ENCODE assay signal across 10 mouse cellular contexts in genomic region chr7:44375207-44375606, GRCm38 (mm10). TPM values are rescaled to one million over a fixed set of nuclear protein-coding genes. Genes with fewer than 3 reads are reported as not detected.
DNase-seq lines count a peak whose midpoint lies in the region; ATAC-seq lines count a peak whose summit lies in the region.
"Had no signal": no experiment of that assay in that cellular context is flagged by ENCODE, and none has a peak within 500 bp of the region (broad histone marks: within the 10 kb centered on the region; RNA-seq: fewer than 3 reads in every experiment).

No protein-coding gene starts in this region.

- no peak overlapping the region for H3K4me3 ChIP-seq in heart, embryonic 15.5 days
- H3K4me3 ChIP-seq in hindbrain, embryonic 15.5 days, result peak overlapping the region; percentile 52
- H3K4me3 ChIP-seq in midbrain, embryonic 16.5 days (ENCODE audit: low read depth, low read length), result peak overlapping the region; percentile 56; the same call in 1 of the 2 replicates

- peaks cover 23% of the 10 kb centered on the region for H3K4me1 ChIP-seq in heart, embryonic 15.5 days (replicated peaks)
- peaks cover 14% of the 10 kb centered on the region for H3K4me1 ChIP-seq in hindbrain, embryonic 15.5 days (replicated peaks)
- peaks cover 13% of the 10 kb centered on the region for H3K4me1 ChIP-seq in midbrain, embryonic 16.5 days (ENCODE audit: control insufficient read depth, insufficient read depth, low read length)

- H3K36me3 ChIP-seq in heart, embryonic 15.5 days, result no peaks in the 10 kb centered on the region
- no peaks in the 10 kb centered on the region for H3K36me3 ChIP-seq in hindbrain, embryonic 15.5 days
- H3K36me3 ChIP-seq in midbrain, embryonic 16.5 days (ENCODE audit: control insufficient read depth, insufficient read depth, low read length), result no peaks in the 10 kb centered on the region

- H3K27ac ChIP-seq in heart, embryonic 15.5 days, result no peak overlapping the region
- H3K27ac ChIP-seq in hindbrain, embryonic 15.5 days (replicated peaks), result peak overlapping the region; percentile 79
- peak overlapping the region; percentile 80 for H3K27ac ChIP-seq in midbrain, embryonic 16.5 days (ENCODE audit: low read length)

- peak overlapping the region; percentile 89 for H3K4me2 ChIP-seq in heart, embryonic 15.5 days
- peak overlapping the region; percentile 82 for H3K4me2 ChIP-seq in hindbrain, embryonic 15.5 days
- peak overlapping the region; percentile 74 for H3K4me2 ChIP-seq in midbrain, embryonic 16.5 days (ENCODE audit: low read length)

- H3K9ac ChIP-seq in heart, embryonic 15.5 days, result no peak overlapping the region
- H3K9ac ChIP-seq in hindbrain, embryonic 15.5 days, result peak overlapping the region; percentile 53; the same call in 1 of the 2 replicates
- H3K9ac ChIP-seq in midbrain, embryonic 16.5 days (ENCODE audit: low read depth, low read length), result peak overlapping the region; percentile 72

- no peak for DNase-seq in heart, adult 18-20 months
- peak; percentile 72 for DNase-seq in embryo, embryonic 10 days (ENCODE audit: low spot score)
- no peak for DNase-seq in layer of hippocampus, adult 11-12 months (ENCODE audit: low spot score)
- DNase-seq in thymus, postnatal 36 days, result no peak
- DNase-seq in spleen, postnatal 4 days (ENCODE audit: low spot score in 2 of 2), result no peak

- no peak for ATAC-seq in heart, embryonic 15.5 days (replicated peaks; ENCODE audit: insufficient number of reproducible peaks, insufficient read depth, low FRiP score, low read depth)
- ATAC-seq in hindbrain, embryonic 15.5 days (ENCODE audit: low FRiP score, low read depth), result no peak
- ATAC-seq in midbrain, embryonic 16.5 days, result no peak

- 14% methylated on average over 10 of the region's 10 CpGs for WGBS in heart, embryonic 15.5 days
- 5% methylated on average over 10 of the region's 10 CpGs for WGBS in hindbrain, embryonic 15.5 days
- WGBS in midbrain, embryonic 16.5 days, result 4% methylated on average over 10 of the region's 10 CpGs

- H3K27me3 ChIP-seq in heart, embryonic 15.5 days, result no peaks in the 10 kb centered on the region
- H3K27me3 ChIP-seq in hindbrain, embryonic 15.5 days, result no peaks in the 10 kb centered on the region
- H3K27me3 ChIP-seq in midbrain, embryonic 16.5 days (ENCODE audit: control insufficient read depth, insufficient read depth, low read depth, low read length), result no peaks in the 10 kb centered on the region

- no peaks in the 10 kb centered on the region for H3K9me3 ChIP-seq in heart, embryonic 15.5 days (replicated peaks)
- H3K9me3 ChIP-seq in hindbrain, embryonic 15.5 days, result no peaks in the 10 kb centered on the region
- no peaks in the 10 kb centered on the region for H3K9me3 ChIP-seq in midbrain, embryonic 16.5 days (replicated peaks; ENCODE audit: control insufficient read depth, low read length, poor library complexity, severe bottlenecking)

RNA-seq across cellular contexts. Expression of gene Syt3, which starts 8.7 kb away (rescaled TPM):
- polyA plus RNA-seq in heart, embryonic 15.5 days (2015; fragmentation: Nextera tagmentation; extraction: Ambion mirVana), result 0.71 and 0.82 TPM in 2 replicates
- 1 to 10 TPM; 2.3 to 2.9 TPM for total RNA-seq in heart, adult 18-20 months (2021)
- polyA plus RNA-seq in hindbrain, embryonic 15.5 days (2015; fragmentation: Nextera tagmentation; extraction: Ambion mirVana), result 58.9 and 68.8 TPM in 2 replicates
- polyA plus RNA-seq in midbrain, embryonic 16.5 days (2015; fragmentation: Nextera tagmentation; extraction: Ambion mirVana), result 57.4 and 73.2 TPM in 2 replicates
- polyA plus RNA-seq: C2C12; liver, embryonic 16.5 days had no signal

RNA-seq across cellular contexts. Expression of gene 1700008O03Rik, which starts 10.4 kb away (rescaled TPM):
- 0.13 and 0.47 TPM in 2 replicates for polyA plus RNA-seq in heart, embryonic 15.5 days (2015; fragmentation: Nextera tagmentation; extraction: Ambion mirVana)
- under 1 TPM; 0.30 to 0.31 TPM for total RNA-seq in heart, adult 18-20 months (2021)
- 2.8 and 2.9 TPM in 2 replicates for polyA plus RNA-seq in hindbrain, embryonic 15.5 days (2015; fragmentation: Nextera tagmentation; extraction: Ambion mirVana)
- polyA plus RNA-seq in midbrain, embryonic 16.5 days (2015; fragmentation: Nextera tagmentation; extraction: Ambion mirVana), result 2.0 and 3.6 TPM in 2 replicates

RNA-seq across cellular contexts. Expression of gene Lrrc4b, which starts 53.6 kb away (rescaled TPM):
- 1.8 TPM in 2 replicates for polyA plus RNA-seq in heart, embryonic 15.5 days (2015; fragmentation: Nextera tagmentation; extraction: Ambion mirVana)
- 10 to 100 TPM; 31.2 to 66.0 TPM for total RNA-seq in heart, adult 18-20 months (2021)
- polyA plus RNA-seq in hindbrain, embryonic 15.5 days (2015; fragmentation: Nextera tagmentation; extraction: Ambion mirVana), result 16.7 and 16.9 TPM in 2 replicates
- polyA plus RNA-seq in midbrain, embryonic 16.5 days (2015; fragmentation: Nextera tagmentation; extraction: Ambion mirVana), result 14.3 and 15.9 TPM in 2 replicates
- polyA plus RNA-seq: C2C12; liver, embryonic 16.5 days had no signal

Comparison
In these comparisons a context has a peak if more than half of its experiments do, and no peak if none do; other contexts are left out.
1. RNA of gene Syt3, which starts 8.7 kb away (polyA plus RNA-seq): 57.4 to 73.2 TPM in midbrain, embryonic 16.5 days and 58.9 to 68.8 TPM in hindbrain, embryonic 15.5 days; 0.71 to 0.82 TPM in heart, embryonic 15.5 days; every median in the first group is over 10 times any median in the second.
2. Peak in every context shown above with its lines, with median percentiles within 50 percentile points of each other: H3K4me2 ChIP-seq.